Mouse (Mus musculus) kidney, adult 2 months (tissue): ENCODE measurements around the gene Calcrl. TPM values are rescaled to one million over a fixed set of nuclear protein-coding genes. Genes with fewer than 3 reads are reported as not detected.
A peak's percentile ranks its signal among the peaks of the same experiment; 100 is the strongest.

Experiments used
- DNase-seq: peaks from one replicate; pipeline ENCODE4 v3.0.0; 2021
- H3K27ac ChIP-seq: fragments of 200-500 bp; 2 replicates; pipeline ENCODE4 v1.5.1; 2012; ENCODE audit warnings: low read depth, low read length, control low read depth, inconsistent platforms; ENCODE audit not compliant: insufficient read depth
- H3K27me3 ChIP-seq: fragments of 200-500 bp; replicated peaks from 2 replicates; pipeline ENCODE4 v1.6.1; 2012; ENCODE audit warnings: mild to moderate bottlenecking, moderate library complexity, low read length, inconsistent platforms; ENCODE audit not compliant: control insufficient read depth, insufficient read depth
- H3K36me3 ChIP-seq: fragments of 200-500 bp; 2 replicates; pipeline ENCODE4 v1.6.1; 2012; ENCODE audit warnings: mild to moderate bottlenecking, moderate library complexity, low read length, inconsistent platforms; ENCODE audit not compliant: control insufficient read depth, insufficient read depth
- H3K4me1 ChIP-seq: fragments of 200-500 bp; 2 replicates; pipeline ENCODE4 v1.6.1; 2011; ENCODE audit warnings: low read length; ENCODE audit not compliant: control insufficient read depth, insufficient read depth
- H3K4me3 ChIP-seq: fragments of 200-500 bp; 2 replicates; pipeline ENCODE4 v1.5.1; 2011; ENCODE audit warnings: mild to moderate bottlenecking, low read depth, low read length, control low read depth; ENCODE audit not compliant: insufficient read depth
- CTCF ChIP-seq: fragments of 200-500 bp; conservative IDR thresholded peaks from 2 replicates; pipeline ENCODE4 v1.5.1; 2011; ENCODE audit warnings: low read depth, mild to moderate bottlenecking, control low read depth, low read length, moderate library complexity, mixed read lengths; ENCODE audit not compliant: insufficient read depth, insufficient read length
- POLR2A ChIP-seq: fragments of 200-500 bp; IDR thresholded peaks from one replicate; pipeline ENCODE4 v1.6.1; 2011; ENCODE audit warnings: low read depth, low read length, control low read depth
- WGBS: fragments of 180-500 bp; shearing (Covaris S2); methylation state at CpG from one replicate; pipeline ENCODE4 v1.1.7; 2018; 5-methylcytosine and 5-hydroxymethylcytosine counted together
- polyA plus RNA-seq: library from polyadenylated mRNA; depleted of rRNA; stranded (reverse); fragments of >200 nt; gene quantifications from 2 replicates; pipeline ENCODE4 v1.2.3, GENCODE M21; 2012

Gene Calcrl
- polyA plus RNA-seq, 1 experiment: 9.8 TPM

DNA sequence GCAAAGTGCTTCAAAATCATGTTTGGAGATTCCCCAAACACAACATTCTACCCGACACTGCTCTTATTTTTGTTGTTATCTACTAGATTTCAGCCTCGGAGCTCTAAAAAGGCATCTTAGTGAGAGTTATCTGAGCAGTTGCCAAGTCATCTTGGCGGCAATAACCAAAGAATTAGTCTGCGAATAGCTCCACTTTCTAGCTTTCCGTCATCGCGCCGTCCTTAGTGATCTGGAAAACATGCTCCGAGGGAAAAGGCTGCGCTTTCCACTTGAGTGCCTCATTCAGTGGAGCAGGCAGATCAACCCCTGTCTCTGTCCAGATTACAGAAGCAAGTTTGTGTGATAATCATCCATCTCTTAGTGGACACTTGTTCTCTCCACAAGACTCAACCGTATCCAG is 44.4 kb downstream of the Calcrl start:
- TF ChIP-seq CTCF (no peak), POLR2A (no peak)
- WGBS: 19% methylated on average over 11 of the region's 11 CpGs
- Histone ChIP-seq H3K4me1 (0 out of 2 replicates have a peak, but pooled peaks cover 5% of the 10 kb centered on the region), H3K4me3 (no peak overlapping the region), H3K36me3 (no peaks in the 10 kb centered on the region), H3K27ac (no peak overlapping the region), H3K27me3 (no peaks in the 10 kb centered on the region)
- DNase-seq: peak; percentile 74

DNA sequence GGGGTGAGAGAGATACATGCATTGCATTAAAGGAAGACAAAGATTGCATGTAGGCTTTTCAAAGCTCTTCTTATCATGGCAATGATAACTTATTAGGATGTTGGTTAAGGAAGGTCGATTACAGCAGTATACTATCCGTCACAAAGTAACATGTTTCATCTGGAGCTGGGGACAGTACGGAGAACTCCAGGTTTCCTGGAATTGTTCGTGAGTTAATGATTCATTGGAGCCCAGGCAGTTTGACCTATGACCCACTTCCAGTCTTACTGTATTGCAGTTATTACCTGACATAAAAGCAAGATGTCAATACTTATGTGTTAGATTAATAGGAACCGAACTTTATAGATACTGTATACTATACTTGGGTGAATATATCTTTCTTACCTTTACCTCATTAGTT is 46.5 kb downstream of the Calcrl start:
- no peak for TF ChIP-seq CTCF
- no peak for TF ChIP-seq POLR2A
- Histone ChIP-seq H3K27ac (no peak overlapping the region), H3K4me3 (no peak overlapping the region), H3K4me1 (0 out of 2 replicates have a peak, but pooled peaks cover 5% of the 10 kb centered on the region), H3K36me3 (no peaks in the 10 kb centered on the region), H3K27me3 (no peaks in the 10 kb centered on the region)
- DNase-seq: peak; percentile 89
- 29% methylated on average over 5 of the region's 5 CpGs for WGBS

DNA sequence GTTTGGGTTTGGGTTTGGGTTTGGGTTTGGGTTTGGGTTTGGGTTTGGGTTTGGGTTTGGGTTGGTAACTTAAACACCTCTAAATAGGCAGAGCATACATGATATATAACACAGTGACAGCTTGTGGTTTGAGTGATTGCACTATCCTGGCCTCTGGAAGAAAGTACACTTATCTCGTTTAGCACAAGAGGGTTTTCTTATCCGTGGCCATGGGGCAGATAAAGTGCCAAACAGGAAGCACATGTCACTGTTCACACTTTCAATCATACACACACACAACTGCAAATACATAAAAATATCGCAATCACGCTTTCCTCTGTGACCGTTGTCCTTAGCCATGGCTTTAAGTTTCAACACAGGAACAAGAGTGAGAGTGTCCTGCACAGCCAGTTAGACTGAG is 56.0 kb downstream of the Calcrl start:
- no peaks in the 10 kb centered on the region for H3K4me1 ChIP-seq
- no peak for TF ChIP-seq POLR2A
- no peak for TF ChIP-seq CTCF
- H3K27me3 ChIP-seq: no peaks in the 10 kb centered on the region; the same call in 1 of the 2 replicates
- H3K4me3 ChIP-seq: no peak overlapping the region
- H3K36me3 ChIP-seq: no peaks in the 10 kb centered on the region
- no peak for DNase-seq
- no peak overlapping the region for H3K27ac ChIP-seq
- 54% methylated on average over 5 of the region's 5 CpGs for WGBS

DNA sequence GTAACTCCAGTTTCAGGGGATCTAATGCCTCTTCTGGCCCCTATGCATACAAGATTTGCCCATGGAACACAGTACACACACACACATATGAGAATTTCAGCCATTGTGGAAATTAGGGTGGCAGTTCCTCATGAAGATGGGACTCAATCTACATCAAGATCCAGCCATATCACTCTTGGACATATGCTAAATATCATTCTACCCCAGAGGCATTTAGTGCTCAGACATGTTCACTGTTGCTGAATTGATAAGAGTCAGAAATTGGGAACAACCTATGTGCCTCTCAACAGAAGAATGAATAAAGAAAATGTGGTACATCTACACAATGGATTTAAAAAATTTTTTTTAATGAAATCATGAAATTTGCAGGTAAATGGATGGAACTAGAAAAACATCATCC is 58.5 kb downstream of the Calcrl start:
- no peak for DNase-seq
- Histone ChIP-seq H3K4me1 (no peaks in the 10 kb centered on the region), H3K36me3 (no peaks in the 10 kb centered on the region), H3K27me3 (no peaks in the 10 kb centered on the region; the same call in 1 of the 2 replicates), H3K27ac (no peak overlapping the region), H3K4me3 (no peak overlapping the region)
- TF ChIP-seq POLR2A (no peak), CTCF (no peak)

DNA sequence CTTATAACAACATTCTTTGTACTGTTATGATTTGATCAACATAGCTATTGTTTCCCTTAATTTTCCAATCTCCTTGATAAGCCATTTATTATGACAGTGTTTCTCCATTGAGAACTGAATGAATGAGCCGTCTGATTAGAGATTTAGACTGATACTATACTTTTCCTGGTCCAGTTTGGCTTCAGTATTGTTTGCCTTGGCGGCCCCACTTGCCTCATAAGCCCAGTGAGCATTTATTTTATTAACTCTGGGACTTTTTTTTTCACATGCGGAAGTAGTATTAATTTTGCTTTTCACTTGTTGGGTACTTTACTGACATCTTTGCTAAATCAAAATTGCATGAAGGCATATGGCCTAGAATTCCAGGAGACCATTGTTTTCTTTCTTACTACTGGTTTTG is 59.9 kb downstream of the Calcrl start:
- Histone ChIP-seq H3K27ac (no peak overlapping the region), H3K27me3 (no peaks in the 10 kb centered on the region; the same call in 1 of the 2 replicates), H3K36me3 (no peaks in the 10 kb centered on the region), H3K4me1 (no peaks in the 10 kb centered on the region), H3K4me3 (no peak overlapping the region)
- peak; percentile 37 for DNase-seq
- TF ChIP-seq CTCF: no peak
- TF ChIP-seq POLR2A: no peak
- WGBS: 72% methylated on average over 3 of the region's 3 CpGs

DNA sequence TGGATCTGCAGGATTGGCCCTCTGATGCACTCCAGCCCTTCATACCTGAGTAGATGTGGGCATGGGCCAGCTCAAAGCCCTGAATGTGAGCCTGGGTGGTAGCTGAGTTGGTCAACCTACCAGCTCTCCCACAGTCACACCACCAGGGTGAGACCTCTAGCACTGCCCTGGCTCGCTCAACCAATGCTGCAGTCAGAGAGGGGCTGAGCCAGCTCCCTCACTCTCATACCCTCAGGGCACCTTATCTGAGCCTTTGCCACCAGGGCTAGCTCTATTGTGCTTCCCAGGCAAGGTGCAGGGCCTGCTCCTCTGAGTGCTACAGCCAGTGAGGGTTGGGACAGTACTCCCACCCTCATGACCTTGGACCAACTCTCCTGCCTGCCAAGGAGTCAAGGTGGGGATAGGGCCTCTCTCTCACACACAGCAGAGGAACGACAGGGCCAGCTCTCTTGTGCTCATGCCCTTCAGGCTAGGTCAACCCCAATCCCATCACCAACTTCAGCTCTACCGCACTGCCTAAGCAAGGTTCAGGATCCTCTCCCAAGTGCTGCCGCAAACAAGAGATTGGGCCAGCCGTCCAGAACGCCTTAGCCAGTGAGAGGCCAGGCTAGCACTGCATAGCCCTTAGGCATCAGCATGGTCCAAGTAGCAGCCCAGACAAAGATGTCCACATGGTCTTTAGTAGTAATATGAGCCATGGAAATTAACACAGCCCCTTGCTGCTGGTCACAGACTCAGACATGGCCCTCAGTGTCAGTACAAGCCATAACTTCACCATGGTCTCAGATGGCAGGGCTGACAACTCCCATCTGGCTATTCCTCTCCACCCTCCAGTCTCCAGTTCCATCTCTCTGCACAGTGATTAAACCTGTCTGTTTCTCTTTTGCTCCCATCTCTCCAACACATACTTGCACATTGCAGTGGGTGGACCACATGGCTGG is 62.2 kb downstream of the Calcrl start:
- H3K36me3 ChIP-seq: no peaks in the 10 kb centered on the region
- H3K4me3 ChIP-seq: no peak overlapping the region
- H3K27ac ChIP-seq: no peak overlapping the region
- H3K4me1 ChIP-seq: no peaks in the 10 kb centered on the region
- no peaks in the 10 kb centered on the region; the same call in 1 of the 2 replicates for H3K27me3 ChIP-seq
- 75% methylated on average over 6 of the region's 6 CpGs for WGBS
- no peak for DNase-seq
- TF ChIP-seq POLR2A (no peak), CTCF (no peak)

DNA sequence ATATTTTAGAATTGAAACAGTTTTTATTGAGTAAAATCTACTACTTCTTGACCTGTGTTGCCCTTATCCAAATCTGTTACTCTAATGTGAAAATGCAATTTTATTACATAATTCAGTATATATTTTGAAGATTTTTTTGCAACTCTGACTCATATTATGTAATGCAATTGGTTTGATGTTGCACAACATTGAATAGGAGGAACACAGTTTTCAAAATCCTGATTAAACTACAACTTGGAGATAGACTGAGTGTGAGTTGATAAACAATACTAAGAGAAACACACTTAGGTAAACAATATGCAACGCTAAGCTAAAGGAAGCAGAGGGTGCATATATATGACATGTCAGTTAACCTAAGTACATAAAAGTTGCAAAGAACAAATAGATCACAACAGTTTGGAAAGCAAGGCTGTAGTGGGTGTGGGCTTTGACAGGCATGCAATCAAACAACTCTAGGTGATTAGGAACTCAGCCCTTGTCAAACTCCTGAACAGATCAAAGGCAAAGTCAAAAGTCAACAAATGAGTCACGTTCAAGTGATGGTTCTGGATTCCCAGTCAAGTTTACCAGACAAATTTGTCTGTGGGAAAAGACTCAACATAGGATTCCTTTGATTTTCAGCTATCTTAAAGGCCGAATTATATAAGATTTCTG is 66.4 kb downstream of the Calcrl start:
- Histone ChIP-seq H3K4me3 (no peak overlapping the region), H3K27me3 (no peaks in the 10 kb centered on the region; the same call in 1 of the 2 replicates), H3K36me3 (no peaks in the 10 kb centered on the region), H3K27ac (no peak overlapping the region), H3K4me1 (no peaks in the 10 kb centered on the region)
- TF ChIP-seq CTCF (no peak), POLR2A (no peak)
- 40% methylated on average over 3 of the region's 3 CpGs for WGBS
- no peak for DNase-seq
